In the genomic region with DNA sequence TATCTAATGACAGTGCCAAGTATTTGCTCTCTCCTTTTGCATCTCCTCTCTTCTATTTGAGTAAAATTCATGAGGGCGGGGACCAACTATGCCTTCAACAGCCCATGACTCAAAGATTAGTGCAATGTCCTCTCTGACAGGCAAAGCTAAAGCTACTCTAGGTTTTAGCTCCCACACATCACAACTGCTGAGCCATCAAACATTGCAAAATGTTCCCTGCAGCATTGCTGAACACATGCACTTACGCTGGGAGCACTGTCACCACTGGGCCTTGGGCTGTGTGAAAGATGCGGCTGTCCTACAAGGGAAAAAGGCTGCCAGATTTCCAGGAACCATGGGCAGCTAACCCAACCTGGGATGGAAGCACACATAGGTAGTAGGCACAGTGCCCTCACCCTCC, we compare ENCODE assay signal across 30 mouse cellular contexts.
DNase-seq lines count a peak whose midpoint lies in the region; ATAC-seq lines count a peak whose summit lies in the region.
"Had no signal": no experiment of that assay in that cellular context is flagged by ENCODE, and none has a peak within 500 bp of the region (broad histone marks: within the 10 kb centered on the region; RNA-seq: fewer than 3 reads in every experiment).

No protein-coding gene starts in this region.

- peaks cover 12% of the 10 kb centered on the region; the same call in 1 of the 2 replicates for H3K36me3 ChIP-seq in limb, embryonic 15.5 days
- no peaks in the 10 kb centered on the region for H3K36me3 ChIP-seq in forebrain, embryonic 12.5 days (replicated peaks)
- H3K36me3 ChIP-seq: embryonic facial prominence, embryonic 10.5 days; midbrain, embryonic 13.5 days; neural tube, embryonic 15.5 days had no signal

- DNase-seq in layer of hippocampus, adult 9-11 months: peak; percentile 19
- DNase-seq in layer of hippocampus, postnatal 25 days (ENCODE audit: extremely low spot score in 1 of 2, low spot score in 1 of 2): no peak
- peak; percentile 42 for DNase-seq in right cerebral cortex, adult 18-20 months
- DNase-seq in right cerebral cortex, postnatal 4 days: no peak
- DNase-seq: adrenal gland, postnatal 25 days; cerebellum, adult 2 months; cerebellum, postnatal 14 days; gastrocnemius, adult 2 months; gastrocnemius, postnatal 36 days; heart, adult 2 months; kidney, adult 9 months; kidney, postnatal 10 days; liver, embryonic 13.5 days; lung, adult 18-20 months; lung, postnatal 4 days; thymus, postnatal 4 days had no signal

- no peak for ATAC-seq in limb, embryonic 15.5 days (ENCODE audit: insufficient number of reproducible peaks, low FRiP score, low TSS enrichment, low read depth)
- no peak for ATAC-seq in forebrain, embryonic 12.5 days (ENCODE audit: low FRiP score)
- ATAC-seq: forebrain, embryonic 13.5 days; intestine, postnatal 0 days; lung, postnatal 0 days; midbrain, embryonic 13.5 days had no signal

- H3K4me3 ChIP-seq in limb, embryonic 15.5 days: no peak overlapping the region
- no peak overlapping the region for H3K4me3 ChIP-seq in forebrain, embryonic 12.5 days (replicated peaks)
- H3K4me3 ChIP-seq: embryonic facial prominence, embryonic 10.5 days; embryonic facial prominence, embryonic 15.5 days; forebrain, embryonic 13.5 days; gastrocnemius, adult 2 months; heart, adult 2 months; heart, embryonic 12.5 days; liver, embryonic 13.5 days; megakaryocyte, embryonic 14.5 days; midbrain, embryonic 13.5 days; neural tube, embryonic 15.5 days had no signal

- H3K4me1 ChIP-seq in limb, embryonic 15.5 days: peaks cover 13% of the 10 kb centered on the region
- H3K4me1 ChIP-seq in forebrain, embryonic 12.5 days: no peaks in the 10 kb centered on the region
- H3K4me1 ChIP-seq: forebrain, embryonic 13.5 days; heart, embryonic 12.5 days; megakaryocyte, embryonic 14.5 days; midbrain, embryonic 13.5 days had no signal

- peak overlapping the region; percentile 22; the same call in 1 of the 2 replicates for H3K27ac ChIP-seq in limb, embryonic 15.5 days
- no peak overlapping the region for H3K27ac ChIP-seq in forebrain, embryonic 12.5 days
- H3K27ac ChIP-seq: embryonic facial prominence, embryonic 10.5 days; embryonic facial prominence, embryonic 15.5 days; forebrain, embryonic 13.5 days; gastrocnemius, adult 2 months; heart, adult 2 months; hindbrain, embryonic 14.5 days; liver, embryonic 13.5 days; midbrain, embryonic 13.5 days; neural tube, embryonic 15.5 days; stomach, postnatal 0 days had no signal

- 87% methylated on average over 3 of the region's 3 CpGs for WGBS in limb, embryonic 15.5 days
- WGBS in forebrain, embryonic 12.5 days: 92% methylated on average over 3 of the region's 3 CpGs

- no peaks in the 10 kb centered on the region for H3K9me3 ChIP-seq in limb, embryonic 15.5 days
- H3K9me3 ChIP-seq in forebrain, embryonic 12.5 days: no peaks in the 10 kb centered on the region
- H3K9me3 ChIP-seq: embryonic facial prominence, embryonic 10.5 days; embryonic facial prominence, embryonic 15.5 days; forebrain, embryonic 13.5 days; heart, embryonic 12.5 days; liver, embryonic 13.5 days; megakaryocyte, embryonic 14.5 days; midbrain, embryonic 13.5 days; neural tube, embryonic 15.5 days had no signal

- H3K9ac ChIP-seq in limb, embryonic 15.5 days: no peak overlapping the region
- H3K9ac ChIP-seq in forebrain, embryonic 12.5 days: no peak overlapping the region
- H3K9ac ChIP-seq: embryonic facial prominence, embryonic 15.5 days; forebrain, embryonic 13.5 days; heart, embryonic 12.5 days; hindbrain, embryonic 14.5 days; liver, embryonic 13.5 days; midbrain, embryonic 13.5 days; neural tube, embryonic 15.5 days had no signal

- no peaks in the 10 kb centered on the region for H3K27me3 ChIP-seq in limb, embryonic 15.5 days
- no peaks in the 10 kb centered on the region for H3K27me3 ChIP-seq in forebrain, embryonic 12.5 days
- H3K27me3 ChIP-seq: CH12.LX; embryonic facial prominence, embryonic 15.5 days; forebrain, embryonic 13.5 days; heart, embryonic 12.5 days; liver, embryonic 13.5 days; midbrain, embryonic 13.5 days; neural tube, embryonic 15.5 days had no signal

- H3K4me2 ChIP-seq in limb, embryonic 15.5 days: no peak overlapping the region
- H3K4me2 ChIP-seq in forebrain, embryonic 12.5 days: no peak overlapping the region
- H3K4me2 ChIP-seq: embryonic facial prominence, embryonic 15.5 days; forebrain, embryonic 13.5 days; heart, embryonic 12.5 days; hindbrain, embryonic 14.5 days; liver, embryonic 13.5 days; midbrain, embryonic 13.5 days; neural tube, embryonic 15.5 days had no signal

Comparison
In these comparisons a context has a peak if more than half of its experiments do, and no peak if none do; other contexts are left out.
1. DNase-seq: peak in layer of hippocampus, adult 9-11 months (single experiment) and right cerebral cortex, adult 18-20 months (single experiment); none in layer of hippocampus, postnatal 25 days (0 of 2) and right cerebral cortex, postnatal 4 days (single experiment).